Mouse (Mus musculus): ENCODE measurements around the gene Oxsr1. TPM values are rescaled to one million over a fixed set of nuclear protein-coding genes. Genes with fewer than 3 reads are reported as not detected.
"Not testable (repeated sequence)": the region's sequence is repeated elsewhere in the genome, so short reads cannot be mapped to it uniquely, and the experiment has no call there.

Gene Oxsr1
- polyA plus RNA-seq (2015; fragmentation: Nextera tagmentation; extraction: Ambion mirVana) = 4.8 and 5.6 TPM in 2 replicates

DNA sequence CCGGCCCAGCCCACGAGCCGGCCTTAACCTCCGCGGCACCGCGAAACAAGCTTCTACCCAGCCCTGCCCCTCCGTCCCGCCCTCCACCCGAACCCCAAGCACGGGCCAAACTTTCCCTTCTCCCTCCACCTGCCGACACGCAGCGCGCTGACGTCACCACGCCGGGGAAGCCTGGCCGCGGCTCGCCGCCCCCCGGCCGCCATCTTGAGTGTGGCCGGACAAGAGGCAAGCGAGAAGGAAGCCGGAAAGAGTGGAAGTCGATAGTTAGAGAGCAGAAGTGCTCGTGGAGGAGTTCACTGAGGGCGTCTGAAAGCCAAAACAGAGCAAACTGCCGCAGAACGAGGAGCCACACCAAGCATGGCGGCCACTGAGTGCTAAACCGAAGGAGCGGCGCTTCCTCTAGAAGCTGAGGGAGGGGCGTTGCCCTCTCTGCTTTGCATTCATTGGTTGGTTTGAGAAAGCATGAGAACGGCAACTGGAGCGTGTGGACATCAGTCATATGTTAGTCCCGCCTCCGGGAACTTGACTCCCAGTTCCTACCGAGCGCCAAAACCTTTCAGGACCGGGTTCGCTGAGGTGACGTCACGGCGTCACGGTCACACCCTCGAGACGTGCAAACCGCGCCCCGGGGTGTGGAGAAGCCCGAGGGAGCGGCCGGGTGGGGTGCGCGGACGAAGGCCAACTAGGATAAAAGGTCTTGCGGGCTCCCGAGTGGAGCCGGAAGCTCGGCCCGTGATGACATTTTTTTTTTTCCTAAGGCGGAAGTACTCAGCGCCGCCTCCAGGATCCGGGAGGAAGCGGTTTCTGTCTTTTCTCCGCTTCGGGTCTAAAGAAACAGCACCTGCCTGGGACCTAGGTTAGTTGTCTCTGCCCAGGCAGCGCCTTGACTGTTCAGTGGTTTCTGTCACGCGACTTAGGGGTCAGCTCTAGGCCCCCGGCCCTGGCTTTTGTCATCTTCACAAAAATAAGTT lies at the start of gene Oxsr1:
Gene Oxsr1, minus strand, starts transcription at position 139 of the 971 bp plus-strand sequence.
- Histone ChIP-seq H3K4me1 (replicated peaks) (peaks cover 41% of the 10 kb centered on the region), H3K27me3 (no peaks in the 10 kb centered on the region), H3K36me3 (replicated peaks) (no peaks in the 10 kb centered on the region), H3K9me3 (replicated peaks) (no peaks in the 10 kb centered on the region), H3K9ac (peak within 1 kb of the TSS; percentile 83), H3K4me3 (replicated peaks) (peak within 1 kb of the TSS; percentile 86), H3K4me2 (peak within 1 kb of the TSS; percentile 96), H3K27ac (replicated peaks) (peak within 1 kb of the TSS; percentile 99)
- peak; percentile 94 for ATAC-seq (ENCODE audit: insufficient read depth)
- WGBS (ENCODE audit: insufficient replicate concordance) = under 1% methylated on average over 76 of the region's 76 CpGs

DNA sequence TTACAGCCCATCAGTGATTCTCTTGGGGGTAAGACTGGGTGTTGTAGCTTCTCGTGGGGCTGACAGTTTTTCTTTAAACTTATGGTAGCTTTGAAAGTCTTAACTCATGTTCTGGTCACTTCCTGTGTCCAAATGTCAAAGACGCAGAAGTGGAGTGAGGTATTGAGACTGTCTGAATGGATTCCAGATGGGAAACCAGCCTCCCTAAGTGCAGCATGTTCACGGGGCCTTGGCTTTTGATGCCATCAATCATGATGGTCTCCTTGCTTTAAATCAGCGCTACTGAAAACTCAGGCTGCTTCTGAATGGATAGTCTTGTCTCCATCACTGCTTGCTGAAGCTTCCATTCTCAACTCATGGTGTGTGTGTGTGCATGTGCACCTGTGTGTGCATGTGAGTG lies 49.0 kb upstream of the Oxsr1 start:
- Histone ChIP-seq H3K9me3 (replicated peaks) (no peaks in the 10 kb centered on the region), H3K4me1 (replicated peaks) (no peaks in the 10 kb centered on the region), H3K4me2 (no peak overlapping the region), H3K36me3 (replicated peaks) (no peaks in the 10 kb centered on the region; the same call in 1 of the 2 replicates), H3K27ac (replicated peaks) (no peak overlapping the region), H3K9ac (no peak overlapping the region), H3K27me3 (no peaks in the 10 kb centered on the region), H3K4me3 (replicated peaks) (no peak overlapping the region)
- 66% methylated on average over 4 of the region's 4 CpGs for WGBS (ENCODE audit: insufficient replicate concordance)
- no peak for ATAC-seq (ENCODE audit: insufficient read depth)

DNA sequence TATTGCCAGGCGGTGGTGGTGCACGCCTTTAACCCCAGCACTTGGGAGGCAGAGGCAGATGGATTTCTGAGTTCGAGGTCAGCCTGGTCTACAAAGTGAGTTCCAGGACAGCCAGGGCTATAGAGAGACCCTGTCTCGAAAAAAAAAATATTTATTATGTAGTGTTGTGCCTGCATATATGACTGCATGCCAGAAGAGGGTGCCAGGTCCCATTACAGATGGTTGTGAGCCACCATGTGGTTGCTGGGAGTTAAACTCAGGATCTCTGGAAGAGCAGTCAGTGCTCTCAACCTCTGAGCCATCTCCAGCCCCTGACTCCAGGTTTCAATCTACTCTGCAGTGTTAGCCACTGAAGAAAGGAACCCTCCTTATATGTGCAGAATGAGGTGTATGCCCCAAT lies 48.5 kb upstream of the Oxsr1 start:
- H3K27me3 ChIP-seq; H3K4me2 ChIP-seq; H3K27ac ChIP-seq (replicated peaks); ATAC-seq (ENCODE audit: insufficient read depth); H3K4me3 ChIP-seq (replicated peaks); H3K36me3 ChIP-seq (replicated peaks); H3K9ac ChIP-seq; H3K4me1 ChIP-seq (replicated peaks); H3K9me3 ChIP-seq (replicated peaks): not testable (repeated sequence)
- 61% methylated on average over 4 of the region's 4 CpGs for WGBS (ENCODE audit: insufficient replicate concordance)

DNA sequence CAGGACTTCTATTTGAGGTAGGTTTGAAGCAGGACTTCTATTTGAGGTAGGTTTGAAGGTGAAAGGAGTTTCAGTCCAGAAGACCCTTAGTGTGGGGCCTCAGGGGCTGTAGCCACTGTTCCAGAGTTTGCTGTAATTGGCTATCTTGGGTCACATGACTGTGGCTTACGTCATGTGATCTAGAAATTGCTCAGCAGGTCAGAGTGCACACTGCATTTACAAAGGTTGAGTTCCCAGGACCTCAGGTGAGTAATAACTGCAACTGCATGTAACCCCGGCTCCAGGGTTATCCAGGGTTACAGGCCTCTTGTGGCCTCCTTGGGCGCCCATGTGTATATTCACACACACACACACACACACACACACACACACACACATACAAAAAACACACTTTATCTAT lies 46.1 kb upstream of the Oxsr1 start:
- 70% methylated on average over 3 of the region's 3 CpGs for WGBS (ENCODE audit: insufficient replicate concordance)
- Histone ChIP-seq H3K9ac (no peak overlapping the region), H3K9me3 (replicated peaks) (no peaks in the 10 kb centered on the region), H3K27ac (replicated peaks) (no peak overlapping the region), H3K36me3 (replicated peaks) (no peaks in the 10 kb centered on the region; the same call in 1 of the 2 replicates), H3K4me1 (replicated peaks) (no peaks in the 10 kb centered on the region), H3K4me2 (no peak overlapping the region), H3K27me3 (no peaks in the 10 kb centered on the region), H3K4me3 (replicated peaks) (no peak overlapping the region)
- ATAC-seq (ENCODE audit: insufficient read depth) = no peak

DNA sequence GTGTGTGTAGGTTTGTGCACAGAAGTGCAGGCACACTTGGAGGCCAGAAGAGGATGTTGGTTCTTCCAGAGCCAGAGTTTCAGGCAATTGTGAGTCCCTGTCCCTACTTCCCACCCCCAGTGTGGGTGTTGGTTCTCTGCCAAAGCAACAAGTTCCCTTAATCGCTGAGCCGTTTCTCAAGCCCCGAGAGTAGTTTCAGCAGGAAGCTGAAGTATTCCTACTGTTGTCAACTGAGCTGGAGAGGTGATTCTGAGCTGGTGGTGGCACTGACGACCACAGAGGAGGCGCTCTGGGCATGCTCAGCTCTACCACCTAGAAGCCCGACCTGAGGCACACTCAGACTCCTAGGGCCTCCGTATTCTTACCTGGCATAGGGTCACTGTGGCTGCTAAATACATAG lies 43.1 kb upstream of the Oxsr1 start, which contains the start of gene Slc22a14:
Gene Slc22a14, minus strand, starts transcription at position 270 of the 400 bp plus-strand sequence.
- Histone ChIP-seq H3K27me3 (no peaks in the 10 kb centered on the region), H3K27ac (replicated peaks) (no peak within 1 kb of the TSS), H3K4me2 (no peak within 1 kb of the TSS), H3K9me3 (replicated peaks) (no peaks in the 10 kb centered on the region), H3K4me1 (replicated peaks) (no peaks in the 10 kb centered on the region), H3K4me3 (replicated peaks) (no peak within 1 kb of the TSS), H3K36me3 (replicated peaks) (no peaks in the 10 kb centered on the region; the same call in 1 of the 2 replicates), H3K9ac (no peak within 1 kb of the TSS)
- ATAC-seq (ENCODE audit: insufficient read depth) = no peak
- 50% methylated on average over 7 of the region's 7 CpGs for WGBS (ENCODE audit: insufficient replicate concordance)

DNA sequence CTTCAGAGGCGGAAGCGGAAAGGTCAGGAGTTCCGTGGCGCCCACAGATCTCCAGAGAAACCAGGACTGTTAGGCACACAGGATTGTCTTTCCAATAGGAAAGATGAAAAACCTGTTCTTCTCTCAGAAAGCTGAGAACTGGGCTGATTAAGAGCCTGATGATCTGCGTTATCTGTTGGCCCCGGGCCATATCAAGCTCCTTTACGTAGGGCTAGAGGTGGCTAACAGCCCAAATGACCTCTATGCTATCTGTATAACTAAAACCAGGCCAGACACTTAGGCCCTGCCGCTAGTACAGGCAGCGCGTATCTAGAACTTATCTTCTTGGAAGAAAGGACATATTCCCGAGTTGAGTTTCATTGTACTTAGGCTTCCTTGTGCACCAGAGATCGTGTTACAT lies 41.0 kb upstream of the Oxsr1 start:
- WGBS (ENCODE audit: insufficient replicate concordance) = 83% methylated on average over 12 of the region's 12 CpGs
- no peak overlapping the region for H3K4me3 ChIP-seq (replicated peaks)
- no peak overlapping the region for H3K27ac ChIP-seq (replicated peaks)
- 0 out of 2 replicates have a peak, but pooled peaks cover 2% of the 10 kb centered on the region for H3K27me3 ChIP-seq
- H3K4me1 ChIP-seq (replicated peaks) = peaks cover 2% of the 10 kb centered on the region
- H3K4me2 ChIP-seq = no peak overlapping the region
- ATAC-seq (ENCODE audit: insufficient read depth) = no peak
- H3K36me3 ChIP-seq (replicated peaks) = no peaks in the 10 kb centered on the region
- H3K9me3 ChIP-seq (replicated peaks) = no peaks in the 10 kb centered on the region
- H3K9ac ChIP-seq = no peak overlapping the region

DNA sequence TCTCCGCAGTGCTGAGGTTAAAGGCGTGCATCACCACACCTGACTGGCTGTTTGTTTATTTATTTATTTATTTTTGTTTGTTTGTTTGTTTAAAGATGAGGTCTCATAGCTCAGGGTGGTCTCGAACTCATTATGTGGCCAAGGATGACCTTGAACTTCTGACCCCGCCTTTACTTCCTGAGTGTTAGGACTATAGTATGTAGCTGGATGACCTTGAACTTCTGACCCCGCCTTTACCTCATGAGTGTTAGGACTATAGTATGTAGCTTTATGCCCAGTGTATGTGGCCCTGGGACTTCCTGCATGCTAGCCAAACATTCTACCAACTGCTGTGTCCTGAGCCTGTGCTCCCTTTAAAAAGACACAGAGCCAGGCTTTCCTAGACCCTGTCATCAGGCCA lies 39.2 kb upstream of the Oxsr1 start:
- Histone ChIP-seq H3K27ac (replicated peaks) (no peak overlapping the region), H3K36me3 (replicated peaks) (no peaks in the 10 kb centered on the region), H3K9me3 (replicated peaks) (no peaks in the 10 kb centered on the region), H3K4me1 (replicated peaks) (peaks cover 14% of the 10 kb centered on the region), H3K27me3 (0 out of 2 replicates have a peak, but pooled peaks cover 5% of the 10 kb centered on the region), H3K9ac (no peak overlapping the region), H3K4me3 (replicated peaks) (no peak overlapping the region), H3K4me2 (no peak overlapping the region)
- ATAC-seq (ENCODE audit: insufficient read depth) = no peak
- 78% methylated on average over 5 of the region's 5 CpGs for WGBS (ENCODE audit: insufficient replicate concordance)

DNA sequence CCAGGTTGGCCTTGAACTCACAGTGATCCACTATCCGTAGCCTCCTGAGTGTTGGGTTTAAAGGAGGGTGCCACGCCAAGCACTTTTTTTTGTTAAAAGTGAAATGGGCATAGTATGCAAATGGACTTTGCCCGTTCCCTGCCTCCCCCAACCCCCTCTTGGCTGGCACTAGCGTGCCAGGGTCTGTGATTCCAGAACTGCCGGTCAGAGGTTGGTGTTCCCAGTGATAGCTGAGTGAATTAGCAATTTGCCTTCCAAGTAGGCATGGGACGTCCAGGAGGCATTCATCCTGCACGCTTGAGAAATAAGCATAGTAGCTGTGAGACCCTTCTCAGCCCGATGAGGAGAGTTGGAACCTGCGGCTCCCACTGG lies 35.8 kb upstream of the Oxsr1 start:
- Histone ChIP-seq H3K36me3 (replicated peaks) (no peaks in the 10 kb centered on the region), H3K27me3 (0 out of 2 replicates have a peak, but pooled peaks cover 5% of the 10 kb centered on the region), H3K27ac (replicated peaks) (no peak overlapping the region), H3K4me1 (replicated peaks) (peaks cover 14% of the 10 kb centered on the region), H3K4me3 (replicated peaks) (peak overlapping the region; percentile 70), H3K9me3 (replicated peaks) (no peaks in the 10 kb centered on the region), H3K4me2 (peak overlapping the region; percentile 96), H3K9ac (peak overlapping the region; percentile 67)
- WGBS (ENCODE audit: insufficient replicate concordance) = 43% methylated on average over 9 of the region's 9 CpGs
- ATAC-seq (ENCODE audit: insufficient read depth) = no peak

DNA sequence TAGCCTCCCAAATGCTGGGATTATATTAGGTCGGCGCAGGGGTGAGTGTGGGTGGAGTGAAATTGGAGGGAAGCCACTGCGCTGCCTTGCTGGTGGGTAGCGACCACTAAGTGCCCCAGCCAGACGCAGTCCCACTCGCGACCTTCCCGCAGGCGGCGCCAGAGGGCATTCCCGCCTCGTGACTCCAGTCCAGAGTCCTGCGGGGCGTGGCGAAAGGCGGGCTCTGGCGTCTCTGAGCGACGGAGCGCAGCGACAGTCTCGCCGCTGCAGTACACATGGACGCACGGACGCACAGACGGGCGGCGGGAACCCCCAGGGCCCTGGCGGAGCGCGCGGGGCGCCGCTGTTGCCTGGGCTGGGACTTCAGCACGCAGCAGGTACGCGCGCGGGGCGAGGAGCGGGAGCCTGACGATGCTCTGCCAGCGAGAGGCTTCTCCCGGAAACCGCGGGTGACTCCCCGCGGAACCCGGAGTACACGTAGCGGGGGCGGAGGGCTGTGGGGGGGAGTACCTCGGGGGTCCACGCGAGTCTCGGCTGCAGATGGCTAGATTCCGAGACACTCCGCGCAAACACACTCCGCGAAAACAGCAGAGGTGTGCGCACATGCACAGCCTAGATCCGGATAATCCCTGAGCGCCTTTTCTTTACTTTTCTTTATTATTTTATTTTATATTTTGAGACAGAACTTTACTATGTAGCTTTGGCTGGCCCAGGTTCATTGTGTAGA lies 35.3 kb upstream of the Oxsr1 start, which contains the start of gene Xylb:
Gene Xylb, plus strand, starts transcription at position 51 of the 727 bp plus-strand sequence.
- 0 out of 2 replicates have a peak, but pooled peaks cover 5% of the 10 kb centered on the region for H3K27me3 ChIP-seq
- peak within 1 kb of the TSS; percentile 70 for H3K4me3 ChIP-seq (replicated peaks)
- ATAC-seq (ENCODE audit: insufficient read depth) = peak; percentile 87
- peaks cover 14% of the 10 kb centered on the region for H3K4me1 ChIP-seq (replicated peaks)
- no peaks in the 10 kb centered on the region for H3K9me3 ChIP-seq (replicated peaks)
- WGBS (ENCODE audit: insufficient replicate concordance) = 2% methylated on average over 65 of the region's 65 CpGs
- H3K9ac ChIP-seq = peak within 1 kb of the TSS; percentile 67
- H3K36me3 ChIP-seq (replicated peaks) = no peaks in the 10 kb centered on the region
- H3K27ac ChIP-seq (replicated peaks) = no peak within 1 kb of the TSS
- H3K4me2 ChIP-seq = peak within 1 kb of the TSS; percentile 96

DNA sequence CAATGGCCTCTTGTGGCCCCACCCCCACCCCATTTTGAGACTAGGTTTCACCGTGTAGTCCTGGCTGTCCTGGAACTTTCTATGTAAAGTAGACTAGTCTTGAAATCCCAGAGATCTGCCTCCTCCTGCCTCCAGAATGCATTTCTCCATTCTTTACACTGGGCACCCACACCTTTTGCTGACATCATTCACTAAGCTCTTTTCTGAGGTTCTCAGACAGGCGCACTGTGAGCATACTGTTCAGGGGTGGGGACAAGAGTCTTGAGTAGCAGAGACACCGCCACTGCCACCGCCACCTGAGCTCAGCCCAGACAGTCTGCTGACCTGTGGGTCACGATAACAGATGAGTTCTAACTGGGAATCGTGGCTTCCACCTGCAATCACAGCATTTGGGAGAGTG lies 33.7 kb upstream of the Oxsr1 start:
- Histone ChIP-seq H3K9ac (no peak overlapping the region), H3K4me1 (replicated peaks) (peaks cover 19% of the 10 kb centered on the region), H3K4me2 (no peak overlapping the region), H3K4me3 (replicated peaks) (no peak overlapping the region), H3K36me3 (replicated peaks) (peaks cover 6% of the 10 kb centered on the region; the same call in 1 of the 2 replicates), H3K27me3 (0 out of 2 replicates have a peak, but pooled peaks cover 5% of the 10 kb centered on the region), H3K9me3 (replicated peaks) (no peaks in the 10 kb centered on the region), H3K27ac (replicated peaks) (no peak overlapping the region)
- ATAC-seq (ENCODE audit: insufficient read depth) = no peak
- whole genome bisulfite sequencing (ENCODE audit: insufficient replicate concordance) = 73% methylated on average over 6 of the region's 6 CpGs

DNA sequence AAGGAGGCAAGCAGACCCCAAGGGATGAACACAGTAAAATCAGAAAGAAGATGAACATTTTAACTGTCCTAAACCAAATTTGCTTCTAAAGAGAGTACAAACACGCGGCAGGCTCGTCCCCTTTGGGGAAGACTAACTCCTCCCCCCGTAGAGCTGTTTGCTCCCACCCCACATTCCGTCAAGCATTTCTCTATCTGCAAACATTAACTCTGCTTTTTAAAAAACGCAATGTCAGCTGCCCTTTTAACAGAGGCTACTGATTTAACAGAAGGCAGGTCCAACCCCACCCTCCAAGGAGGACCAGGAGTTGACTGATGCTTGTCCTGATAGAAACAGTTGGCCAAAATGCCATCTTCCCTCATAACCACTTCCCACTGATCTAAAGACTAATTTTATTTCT lies 31.7 kb upstream of the Oxsr1 start:
- WGBS (ENCODE audit: insufficient replicate concordance) = 64% methylated on average over 6 of the region's 6 CpGs
- Histone ChIP-seq H3K27me3 (0 out of 2 replicates have a peak, but pooled peaks cover 5% of the 10 kb centered on the region), H3K9me3 (replicated peaks) (no peaks in the 10 kb centered on the region), H3K4me1 (replicated peaks) (peaks cover 21% of the 10 kb centered on the region), H3K9ac (no peak overlapping the region), H3K36me3 (replicated peaks) (peaks cover 6% of the 10 kb centered on the region; the same call in 1 of the 2 replicates), H3K27ac (replicated peaks) (no peak overlapping the region), H3K4me2 (no peak overlapping the region), H3K4me3 (replicated peaks) (no peak overlapping the region)
- ATAC-seq (ENCODE audit: insufficient read depth) = no peak

Data from liver, embryonic 15.5 days (tissue).